Mouse (Mus musculus) lung, embryonic 16.5 days (tissue): ENCODE results near the gene Egf. TPM values are rescaled to one million over a fixed set of nuclear protein-coding genes. Genes with fewer than 3 reads are reported as not detected.

ENCODE experiments used
- ATAC-seq: fragments of 200-750 bp; cut with Nextera tagmentation; 2 replicates; pipeline ENCODE4 v1.8.0; 2017; ENCODE audit warnings: low read depth, mild to moderate bottlenecking, moderate library complexity
- H3K27ac ChIP-seq: fragments of 300-500 bp; sonication (generic); 2 replicates; pipeline ENCODE4 v1.5.1; 2014; ENCODE audit warnings: mild to moderate bottlenecking, control low read depth, low read length
- H3K27me3 ChIP-seq: fragments of 300-500 bp; sonication (generic); 2 replicates; pipeline ENCODE4 v1.6.1; 2014; ENCODE audit warnings: low read depth, low read length, mixed read lengths; ENCODE audit not compliant: control insufficient read depth, insufficient read depth
- H3K36me3 ChIP-seq: fragments of 300-500 bp; sonication (generic); 2 replicates; pipeline ENCODE4 v1.6.1; 2014; ENCODE audit warnings: low read length; ENCODE audit not compliant: control insufficient read depth, insufficient read depth
- H3K4me1 ChIP-seq: fragments of 300-500 bp; sonication (generic); replicated peaks from 2 replicates; pipeline ENCODE4 v1.6.1; 2014; ENCODE audit warnings: low read length, mixed read lengths; ENCODE audit not compliant: control insufficient read depth, insufficient read depth
- H3K4me2 ChIP-seq: fragments of 300-500 bp; sonication (generic); 2 replicates; pipeline ENCODE4 v1.6.1; 2014; ENCODE audit warnings: low read depth, low read length, control low read depth
- H3K4me3 ChIP-seq: fragments of 300-500 bp; sonication (generic); 2 replicates; pipeline ENCODE4 v1.5.1; 2014; ENCODE audit warnings: mild to moderate bottlenecking, low read length, control low read depth
- H3K9ac ChIP-seq: fragments of 300-500 bp; sonication (generic); 2 replicates; pipeline ENCODE4 v1.6.1; 2014; ENCODE audit warnings: low read length, control low read depth
- H3K9me3 ChIP-seq: fragments of 300-500 bp; sonication (generic); 2 replicates; pipeline ENCODE4 v1.6.1; 2016; ENCODE audit warnings: low read length; ENCODE audit not compliant: control insufficient read depth
- WGBS: fragments of 180-500 bp; shearing (Covaris S2); extraction: QIAGEN DNeasy Blood & Tissue Kit; methylation state at CpG from one replicate; pipeline ENCODE4 v1.1.7; 2014; 5-methylcytosine and 5-hydroxymethylcytosine counted together
- polyA plus RNA-seq: library from polyadenylated mRNA; unstranded; fragments of >200 nt; fragmentation: Nextera tagmentation; extraction: Ambion mirVana; gene quantifications from 2 replicates; pipeline ENCODE4 v1.2.1, GENCODE M21; 2015

Egf gene
- polyA plus RNA-seq, result 0.97 and 1.2 TPM in 2 replicates

GRCm38 (mm10) chr3:129754650-129755604, at the start of gene Egf:
Gene Egf, minus strand, starts transcription at chr3:129755316.
- peak within 1 kb of the TSS; percentile 47 for H3K4me2 ChIP-seq
- no peak within 1 kb of the TSS for H3K9ac ChIP-seq
- H3K27me3 ChIP-seq, result no peaks in the 10 kb centered on the region; the same call in 1 of the 2 replicates
- no peak within 1 kb of the TSS for H3K27ac ChIP-seq
- H3K4me1 ChIP-seq, result no peaks in the 10 kb centered on the region; the same call in 1 of the 2 replicates
- WGBS, result 3% methylated on average over 20 of the region's 20 CpGs
- H3K9me3 ChIP-seq, result no peaks in the 10 kb centered on the region
- peak within 1 kb of the TSS; percentile 21 for H3K4me3 ChIP-seq
- H3K36me3 ChIP-seq, result no peaks in the 10 kb centered on the region
- peak; percentile 68 for ATAC-seq

GRCm38 (mm10) chr3:129803765-129804164, 48.6 kb upstream of the Egf start, which contains the start of gene Lrit3:
Gene Lrit3, minus strand, starts transcription at chr3:129804030.
- ATAC-seq, result no peak
- peak within 1 kb of the TSS; percentile 33 for H3K4me2 ChIP-seq

DNA sequence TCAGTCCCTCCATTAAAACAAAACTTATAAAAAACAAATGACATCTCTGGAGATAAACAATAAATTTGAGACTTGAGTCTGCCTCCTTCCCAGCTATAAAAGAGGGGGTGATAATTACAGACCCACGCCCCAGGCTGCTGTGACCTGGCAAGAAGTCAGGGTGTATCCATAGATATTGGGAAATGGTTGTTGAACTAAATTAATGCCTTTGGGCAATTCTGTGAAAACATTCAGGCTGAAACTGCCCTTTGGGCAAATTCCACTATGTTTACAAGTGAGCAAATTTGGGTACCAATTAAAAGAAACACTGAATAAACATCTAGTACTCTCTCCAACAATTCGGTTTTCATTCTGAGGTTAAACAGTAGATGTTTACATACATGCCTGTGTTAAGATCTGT, 43.9 kb upstream of the Egf start:
- Histone ChIP-seq H3K9ac (no peak overlapping the region), H3K4me3 (no peak overlapping the region), H3K27ac (no peak overlapping the region), H3K36me3 (no peaks in the 10 kb centered on the region), H3K4me1 (no peaks in the 10 kb centered on the region), H3K4me2 (no peak overlapping the region), H3K9me3 (no peaks in the 10 kb centered on the region), H3K27me3 (no peaks in the 10 kb centered on the region)
- no peak for ATAC-seq
- whole genome bisulfite sequencing, result 65% methylated on average over 2 of the region's 2 CpGs

More at GRCm38 (mm10) chr3:129803765-129804164, 48.6 kb upstream of the Egf start, which contains the start of gene Lrit3:
- H3K4me1 ChIP-seq, result no peaks in the 10 kb centered on the region
- WGBS, result 58% methylated on average over 10 of the region's 10 CpGs
- H3K27me3 ChIP-seq, result no peaks in the 10 kb centered on the region
- no peaks in the 10 kb centered on the region for H3K36me3 ChIP-seq
- no peaks in the 10 kb centered on the region for H3K9me3 ChIP-seq
- H3K9ac ChIP-seq, result no peak within 1 kb of the TSS
- peak within 1 kb of the TSS; percentile 24 for H3K4me3 ChIP-seq
- no peak within 1 kb of the TSS for H3K27ac ChIP-seq

DNA sequence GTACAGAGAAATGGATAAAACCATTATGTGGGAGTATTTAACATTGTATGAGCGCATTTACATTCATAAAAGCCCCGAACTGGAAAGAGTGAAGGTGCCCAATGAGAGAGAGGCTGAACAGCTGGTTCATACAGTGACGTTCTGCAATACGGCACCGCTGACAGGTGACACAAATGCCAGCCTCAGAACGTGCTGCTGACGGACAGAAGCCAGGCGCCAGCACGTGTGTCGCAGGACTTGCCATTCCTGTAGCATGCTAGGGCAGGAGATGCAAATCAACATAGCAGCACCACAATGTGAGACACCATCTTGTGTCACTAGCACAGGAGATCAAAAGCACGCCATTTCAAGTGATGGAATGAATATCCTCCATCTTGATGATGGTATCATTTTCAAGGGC, 43.4 kb upstream of the Egf start:
- Histone ChIP-seq H3K9me3 (no peaks in the 10 kb centered on the region), H3K27ac (no peak overlapping the region), H3K27me3 (no peaks in the 10 kb centered on the region), H3K4me2 (no peak overlapping the region), H3K4me3 (no peak overlapping the region), H3K36me3 (no peaks in the 10 kb centered on the region), H3K4me1 (no peaks in the 10 kb centered on the region), H3K9ac (no peak overlapping the region)
- WGBS, result 69% methylated on average over 11 of the region's 11 CpGs
- ATAC-seq, result no peak

- Histone ChIP-seq H3K36me3 (no peaks in the 10 kb centered on the region), H3K4me3 (no peak overlapping the region), H3K4me2 (no peak overlapping the region), H3K27ac (no peak overlapping the region), H3K27me3 (no peaks in the 10 kb centered on the region), H3K4me1 (no peaks in the 10 kb centered on the region), H3K9me3 (no peaks in the 10 kb centered on the region), H3K9ac (no peak overlapping the region)
- WGBS, result 66% methylated on average over 5 of the region's 5 CpGs
- no peak for ATAC-seq
Measured at GRCm38 (mm10) chr3:129797341-129797740, 42.2 kb upstream of the Egf start.

- no peaks in the 10 kb centered on the region for H3K4me1 ChIP-seq
- no peak overlapping the region for H3K4me2 ChIP-seq
- H3K27me3 ChIP-seq, result no peaks in the 10 kb centered on the region
- H3K9ac ChIP-seq, result no peak overlapping the region
- ATAC-seq, result no peak
- no peaks in the 10 kb centered on the region for H3K9me3 ChIP-seq
- 81% methylated on average over 5 of the region's 5 CpGs for WGBS
- no peak overlapping the region for H3K27ac ChIP-seq
- no peaks in the 10 kb centered on the region for H3K36me3 ChIP-seq
- H3K4me3 ChIP-seq, result no peak overlapping the region
Measured at GRCm38 (mm10) chr3:129793801-129794200, 38.7 kb upstream of the Egf start.

- Histone ChIP-seq H3K4me1 (no peaks in the 10 kb centered on the region), H3K27me3 (no peaks in the 10 kb centered on the region), H3K4me2 (no peak overlapping the region), H3K4me3 (no peak overlapping the region), H3K36me3 (no peaks in the 10 kb centered on the region), H3K9me3 (no peaks in the 10 kb centered on the region), H3K27ac (no peak overlapping the region), H3K9ac (no peak overlapping the region)
- ATAC-seq, result no peak
- 84% methylated on average over 3 of the region's 3 CpGs for WGBS
Measured at GRCm38 (mm10) chr3:129782746-129783145, 27.6 kb upstream of the Egf start.

GRCm38 (mm10) chr3:129781435-129781834, 26.3 kb upstream of the Egf start:
- H3K4me2 ChIP-seq, result no peak overlapping the region
- no peaks in the 10 kb centered on the region for H3K36me3 ChIP-seq
- H3K27me3 ChIP-seq, result no peaks in the 10 kb centered on the region
- no peak for ATAC-seq
- no peaks in the 10 kb centered on the region for H3K9me3 ChIP-seq
- H3K27ac ChIP-seq, result no peak overlapping the region
- no peak overlapping the region for H3K9ac ChIP-seq
- no peak overlapping the region for H3K4me3 ChIP-seq
- H3K4me1 ChIP-seq, result no peaks in the 10 kb centered on the region
- WGBS, result 50% methylated on average over 10 of the region's 10 CpGs

DNA sequence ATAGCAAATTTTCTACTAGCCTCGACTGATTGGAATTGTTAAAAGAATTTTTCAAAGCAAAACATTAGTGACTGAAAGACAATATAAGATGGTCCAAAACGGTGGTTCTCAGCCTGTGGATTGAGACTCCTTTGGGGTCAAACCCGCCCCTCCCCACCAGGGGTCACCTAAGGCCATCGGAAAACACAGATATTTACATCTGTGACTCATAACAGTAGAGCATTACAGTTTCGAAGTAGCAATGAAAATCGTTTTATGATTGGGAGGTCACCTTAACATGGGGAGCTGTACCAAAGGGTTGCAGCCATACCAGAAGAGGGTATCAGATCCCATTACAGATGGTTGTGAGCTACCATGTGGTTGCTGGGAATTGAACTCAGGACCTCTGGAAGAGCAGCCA, 16.1 kb upstream of the Egf start:
- no peaks in the 10 kb centered on the region for H3K27me3 ChIP-seq
- ATAC-seq, result no peak
- no peaks in the 10 kb centered on the region for H3K36me3 ChIP-seq
- 73% methylated on average over 6 of the region's 6 CpGs for WGBS
- H3K9ac ChIP-seq, result no peak overlapping the region
- H3K4me2 ChIP-seq, result no peak overlapping the region
- no peaks in the 10 kb centered on the region for H3K4me1 ChIP-seq
- H3K4me3 ChIP-seq, result no peak overlapping the region
- H3K27ac ChIP-seq, result no peak overlapping the region
- no peaks in the 10 kb centered on the region for H3K9me3 ChIP-seq
